Mouse (Mus musculus) CH12.LX (cell line): ENCODE data around the gene Gm37240.

Experiments used
- CHD1 ChIP-seq: IDR thresholded peaks from 2 replicates; pipeline ENCODE4 v1.6.1; 2012; ENCODE audit warnings: low read depth, low read length, improper control_type of control experiment, inconsistent platforms
- CTCF ChIP-seq, 2 experiments: IDR thresholded peaks in 1 of 2; conservative IDR thresholded peaks in 1 of 2; 2 replicates each; pipeline ENCODE4 v1.5.1; 2011 to 2012; ENCODE audit warnings: low read depth in 2 of 2, low read length in 2 of 2, improper control_type of control experiment in 1 of 2, inconsistent platforms in 1 of 2, mild to moderate bottlenecking in 1 of 2, moderate library complexity in 1 of 2
- E2F4 ChIP-seq: IDR thresholded peaks from 2 replicates; pipeline ENCODE4 v1.6.1; 2011; ENCODE audit warnings: low read depth, low read length, improper control_type of control experiment; ENCODE audit not compliant: insufficient replicate concordance
- MAZ ChIP-seq: IDR thresholded peaks from 2 replicates; pipeline ENCODE4 v1.6.1; 2012; ENCODE audit warnings: low read depth, mild to moderate bottlenecking, inconsistent platforms, low read length, improper control_type of control experiment, moderate library complexity
- USF1 ChIP-seq: IDR thresholded peaks from 2 replicates; pipeline ENCODE4 v1.6.1; 2014; ENCODE audit warnings: low read depth, mild to moderate bottlenecking, inconsistent platforms, low read length, improper control_type of control experiment

GRCm38 (mm10) chr3:85776707-85777106 lies 110.6 kb downstream of the Gm37240 start:
- no peak for TF ChIP-seq USF1
- no peak for TF ChIP-seq CTCF (conservative IDR thresholded peaks at IDR 0.05 in 1 of 2, IDR thresholded peaks at IDR 0.05 in 1 of 2; ENCODE audit: low read depth in 2 of 2, low read length in 2 of 2)
- no peak for TF ChIP-seq MAZ
- no peak for TF ChIP-seq CHD1
- no peak for TF ChIP-seq E2F4
